Mouse (Mus musculus) lung, postnatal 0 days (tissue): ENCODE measurements at regions not wholly inside any gene's neighbourhood (a gene's known extent, or its start where the extent isn't known, plus 50 kb on each side); places are given as distances from the start of the nearest gene placed in this dataset.

Experiments used
- ATAC-seq: fragments of 200-750 bp; cut with Nextera tagmentation; 2 replicates; pipeline ENCODE4 v1.8.0; 2017; ENCODE audit warnings: moderate library complexity
- DNase-seq: peaks from one replicate; pipeline ENCODE4 v3.0.0-alpha.2; 2016; ENCODE audit warnings: low spot score
- H3K27ac ChIP-seq: fragments of 300-500 bp; sonication (generic); 2 replicates; pipeline ENCODE4 v1.5.1; 2014; ENCODE audit warnings: antibody characterized with exemption, mild to moderate bottlenecking, low read length, mixed read lengths
- H3K27me3 ChIP-seq: fragments of 300-500 bp; sonication (generic); replicated peaks from 2 replicates; pipeline ENCODE4 v1.6.1; 2014; ENCODE audit warnings: low read length, mixed read lengths; ENCODE audit not compliant: insufficient read depth
- H3K36me3 ChIP-seq: fragments of 300-500 bp; sonication (generic); 2 replicates; pipeline ENCODE4 v1.6.1; 2014; ENCODE audit warnings: low read length, mixed read lengths; ENCODE audit not compliant: insufficient read depth
- H3K4me1 ChIP-seq: fragments of 300-500 bp; sonication (generic); 2 replicates; pipeline ENCODE4 v1.6.1; 2014; ENCODE audit warnings: antibody characterized with exemption, low read depth, low read length, mixed read lengths; ENCODE audit not compliant: insufficient read depth
- H3K4me2 ChIP-seq: fragments of 300-500 bp; sonication (generic); replicated peaks from 2 replicates; pipeline ENCODE4 v1.6.1; 2014; ENCODE audit warnings: low read depth, mild to moderate bottlenecking, low read length, moderate library complexity, mixed read lengths
- H3K4me3 ChIP-seq: fragments of 300-500 bp; sonication (generic); 2 replicates; pipeline ENCODE4 v1.5.1; 2014; ENCODE audit warnings: low read depth, low read length
- H3K9ac ChIP-seq: fragments of 300-500 bp; sonication (generic); replicated peaks from 2 replicates; pipeline ENCODE4 v1.6.1; 2014; ENCODE audit warnings: low read depth, mild to moderate bottlenecking
- H3K9me3 ChIP-seq: fragments of 300-500 bp; sonication (generic); 2 replicates; pipeline ENCODE4 v1.6.1; 2016; ENCODE audit warnings: low read length, mixed read lengths
- CTCF ChIP-seq: IDR thresholded peaks from 2 replicates; pipeline ENCODE4 v1.5.1; 2016; ENCODE audit warnings: antibody characterized with exemption, mild to moderate bottlenecking
- EP300 ChIP-seq: IDR thresholded peaks from 2 replicates; pipeline ENCODE4 v1.6.1; 2016; ENCODE audit warnings: antibody characterized with exemption, mild to moderate bottlenecking, control low read depth
- WGBS: fragments of 180-500 bp; shearing (Covaris S2); extraction: QIAGEN DNeasy Blood & Tissue Kit; methylation state at CpG from one replicate; pipeline ENCODE4 v1.1.7; 2014; 5-methylcytosine and 5-hydroxymethylcytosine counted together

GRCm38 (mm10) chr16:86355036-86355435, 453.4 kb upstream of the Adamts5 start:
- Histone ChIP-seq H3K4me2 (no peak overlapping the region), H3K9me3 (no peaks in the 10 kb centered on the region), H3K4me1 (no peaks in the 10 kb centered on the region), H3K36me3 (no peaks in the 10 kb centered on the region), H3K27me3 (no peaks in the 10 kb centered on the region), H3K4me3 (no peak overlapping the region), H3K9ac (no peak overlapping the region), H3K27ac (no peak overlapping the region)
- ATAC-seq: no peak
- WGBS: 62% methylated on average over 2 of the region's 2 CpGs
- TF ChIP-seq CTCF (no peak), EP300 (no peak)
- DNase-seq: no peak

GRCm38 (mm10) chr16:86347753-86348152, 446.1 kb upstream of the Adamts5 start:
- no peaks in the 10 kb centered on the region for H3K4me1 ChIP-seq
- no peak for DNase-seq
- ATAC-seq: no peak
- no peaks in the 10 kb centered on the region for H3K36me3 ChIP-seq
- H3K9ac ChIP-seq: no peak overlapping the region
- no peak overlapping the region for H3K4me3 ChIP-seq
- H3K4me2 ChIP-seq: no peak overlapping the region
- TF ChIP-seq CTCF: no peak
- TF ChIP-seq EP300: no peak
- H3K27ac ChIP-seq: no peak overlapping the region
- WGBS: 78% methylated on average over 5 of the region's 5 CpGs
- H3K9me3 ChIP-seq: no peaks in the 10 kb centered on the region
- no peaks in the 10 kb centered on the region for H3K27me3 ChIP-seq

GRCm38 (mm10) chr16:86346916-86347315, 445.3 kb upstream of the Adamts5 start:
- 47% methylated on average over 3 of the region's 3 CpGs for WGBS

GRCm38 (mm10) chr16:86340311-86340710, 438.7 kb upstream of the Adamts5 start:
- WGBS: 61% methylated on average over 2 of the region's 2 CpGs
- TF ChIP-seq CTCF (no peak), EP300 (no peak)
- H3K27ac ChIP-seq: no peak overlapping the region
- no peaks in the 10 kb centered on the region for H3K36me3 ChIP-seq
- H3K9ac ChIP-seq: no peak overlapping the region
- no peak overlapping the region for H3K4me2 ChIP-seq
- H3K4me1 ChIP-seq: no peaks in the 10 kb centered on the region
- H3K27me3 ChIP-seq: no peaks in the 10 kb centered on the region
- no peak for ATAC-seq
- no peak overlapping the region for H3K4me3 ChIP-seq
- H3K9me3 ChIP-seq: no peaks in the 10 kb centered on the region
- peak; percentile 8 for DNase-seq

More at GRCm38 (mm10) chr16:86346916-86347315, 445.3 kb upstream of the Adamts5 start:
- DNase-seq: no peak
- no peak overlapping the region for H3K27ac ChIP-seq
- no peak overlapping the region for H3K9ac ChIP-seq
- TF ChIP-seq EP300 (no peak), CTCF (no peak)
- ATAC-seq: no peak
- H3K9me3 ChIP-seq: no peaks in the 10 kb centered on the region
- no peak overlapping the region for H3K4me3 ChIP-seq
- H3K36me3 ChIP-seq: no peaks in the 10 kb centered on the region
- no peaks in the 10 kb centered on the region for H3K4me1 ChIP-seq
- H3K4me2 ChIP-seq: no peak overlapping the region
- no peaks in the 10 kb centered on the region for H3K27me3 ChIP-seq

- Histone ChIP-seq H3K4me1 (no peaks in the 10 kb centered on the region), H3K27me3 (no peaks in the 10 kb centered on the region), H3K4me3 (no peak overlapping the region), H3K9ac (no peak overlapping the region), H3K4me2 (no peak overlapping the region), H3K27ac (no peak overlapping the region), H3K9me3 (no peaks in the 10 kb centered on the region), H3K36me3 (no peaks in the 10 kb centered on the region)
- no peak for TF ChIP-seq CTCF
- no peak for TF ChIP-seq EP300
- WGBS: 40% methylated on average over 2 of the region's 2 CpGs
- ATAC-seq (no peak), DNase-seq (no peak)
These were observed 423.8 kb upstream of the Adamts5 start for GRCm38 (mm10) chr16:86325406-86325805.

GRCm38 (mm10) chr16:86318898-86319297, 417.3 kb upstream of the Adamts5 start:
- Histone ChIP-seq H3K4me3 (no peak overlapping the region), H3K9ac (no peak overlapping the region), H3K27ac (no peak overlapping the region), H3K9me3 (no peaks in the 10 kb centered on the region), H3K27me3 (no peaks in the 10 kb centered on the region), H3K4me1 (no peaks in the 10 kb centered on the region), H3K36me3 (no peaks in the 10 kb centered on the region), H3K4me2 (no peak overlapping the region)
- TF ChIP-seq EP300 (no peak), CTCF (no peak)
- DNase-seq (no peak), ATAC-seq (no peak)
- 49% methylated on average over 2 of the region's 2 CpGs for WGBS

- H3K4me3 ChIP-seq: no peak overlapping the region
- ATAC-seq (no peak), DNase-seq (no peak)
- no peak overlapping the region for H3K27ac ChIP-seq
- H3K4me2 ChIP-seq: no peak overlapping the region
- no peak for TF ChIP-seq CTCF
- no peak for TF ChIP-seq EP300
- no peaks in the 10 kb centered on the region for H3K27me3 ChIP-seq
- H3K9ac ChIP-seq: no peak overlapping the region
- no peaks in the 10 kb centered on the region for H3K4me1 ChIP-seq
- no peaks in the 10 kb centered on the region for H3K9me3 ChIP-seq
- no peaks in the 10 kb centered on the region for H3K36me3 ChIP-seq
- 40% methylated on average over 2 of the region's 2 CpGs for WGBS
These were observed 408.1 kb upstream of the Adamts5 start for GRCm38 (mm10) chr16:86309696-86310095.
